In genomic region chr10:112138871-112139430, GRCm38 (mm10) we compare ENCODE assay signal across 8 mouse cellular contexts. TPM values are rescaled to one million over a fixed set of nuclear protein-coding genes. Genes with fewer than 3 reads are reported as not detected.
A peak's percentile ranks its signal among the peaks of the same experiment; 100 is the strongest.
DNase-seq lines count a peak whose midpoint lies in the region; ATAC-seq and TF ChIP-seq lines count a peak whose summit lies in the region.

No protein-coding gene starts in this region.

- no peaks in the 10 kb centered on the region for H3K36me3 ChIP-seq in lung, embryonic 15.5 days
- no peaks in the 10 kb centered on the region for H3K36me3 ChIP-seq in forebrain, embryonic 13.5 days (ENCODE audit: poor library complexity, severe bottlenecking)
- no peaks in the 10 kb centered on the region for H3K36me3 ChIP-seq in limb, embryonic 14.5 days (ENCODE audit: control insufficient read depth, insufficient read depth, low read length)
- H3K36me3 ChIP-seq in neural tube, embryonic 14.5 days (ENCODE audit: control insufficient read depth, insufficient read depth, low read length) = no peaks in the 10 kb centered on the region

- no peak for ATAC-seq in lung, embryonic 15.5 days (ENCODE audit: borderline replicate concordance, extremely low read depth, low FRiP score, low TSS enrichment)
- peak; percentile 73 for ATAC-seq in forebrain, embryonic 13.5 days
- ATAC-seq in limb, embryonic 14.5 days (ENCODE audit: low FRiP score, low read depth) = no peak
- peak; percentile 35; the same call in 1 of the 2 replicates for ATAC-seq in neural tube, embryonic 14.5 days (ENCODE audit: low read depth)
- ATAC-seq in CD4-positive, CD25-positive, alpha-beta regulatory T cell, adult 4 months = no peak

- H3K9ac ChIP-seq in lung, embryonic 15.5 days = no peak overlapping the region; the same call in 1 of the 2 replicates
- peak overlapping the region; percentile 45 for H3K9ac ChIP-seq in forebrain, embryonic 13.5 days
- H3K9ac ChIP-seq in limb, embryonic 14.5 days (ENCODE audit: low read depth, low read length, severe bottlenecking) = no peak overlapping the region
- H3K9ac ChIP-seq in neural tube, embryonic 14.5 days (replicated peaks; ENCODE audit: low read depth, low read length) = peak overlapping the region; percentile 42; the same call in 1 of the 2 replicates

- no peaks in the 10 kb centered on the region for H3K4me1 ChIP-seq in lung, embryonic 15.5 days
- H3K4me1 ChIP-seq in forebrain, embryonic 13.5 days = no peaks in the 10 kb centered on the region
- no peaks in the 10 kb centered on the region for H3K4me1 ChIP-seq in limb, embryonic 14.5 days (ENCODE audit: control insufficient read depth, insufficient read depth, low read length)
- no peaks in the 10 kb centered on the region for H3K4me1 ChIP-seq in neural tube, embryonic 14.5 days (ENCODE audit: control insufficient read depth, insufficient read depth, low read length)

- H3K9me3 ChIP-seq in lung, embryonic 15.5 days = no peaks in the 10 kb centered on the region
- no peaks in the 10 kb centered on the region for H3K9me3 ChIP-seq in forebrain, embryonic 13.5 days (replicated peaks)
- H3K9me3 ChIP-seq in limb, embryonic 14.5 days (ENCODE audit: control insufficient read depth, low read length) = no peaks in the 10 kb centered on the region
- no peaks in the 10 kb centered on the region for H3K9me3 ChIP-seq in neural tube, embryonic 14.5 days (ENCODE audit: control insufficient read depth, low read length)

- H3K4me3 ChIP-seq in lung, embryonic 15.5 days = peak overlapping the region; percentile 23
- H3K4me3 ChIP-seq in forebrain, embryonic 13.5 days = peak overlapping the region; percentile 31
- peak overlapping the region; percentile 28 for H3K4me3 ChIP-seq in limb, embryonic 14.5 days (replicated peaks; ENCODE audit: low read length)
- peak overlapping the region; percentile 31 for H3K4me3 ChIP-seq in neural tube, embryonic 14.5 days (ENCODE audit: low read depth, low read length)

- no peaks in the 10 kb centered on the region for H3K27me3 ChIP-seq in lung, embryonic 15.5 days
- H3K27me3 ChIP-seq in forebrain, embryonic 13.5 days = no peaks in the 10 kb centered on the region
- H3K27me3 ChIP-seq in limb, embryonic 14.5 days (ENCODE audit: control insufficient read depth, insufficient read depth, low read length) = no peaks in the 10 kb centered on the region
- no peaks in the 10 kb centered on the region for H3K27me3 ChIP-seq in neural tube, embryonic 14.5 days (ENCODE audit: control insufficient read depth, insufficient read depth, low read length)

- H3K27ac ChIP-seq in lung, embryonic 15.5 days = no peak overlapping the region
- H3K27ac ChIP-seq in forebrain, embryonic 13.5 days = no peak overlapping the region
- no peak overlapping the region for H3K27ac ChIP-seq in limb, embryonic 14.5 days (replicated peaks; ENCODE audit: low read depth, low read length)
- no peak overlapping the region for H3K27ac ChIP-seq in neural tube, embryonic 14.5 days (ENCODE audit: low read depth, low read length)

- TF ChIP-seq POLR2A in limb, embryonic 14.5 days (IDR thresholded peaks at IDR 0.05; ENCODE audit: borderline replicate concordance, extremely low read depth, insufficient read depth, insufficient read length) = no peak

- peak overlapping the region; percentile 50 for H3K4me2 ChIP-seq in lung, embryonic 15.5 days
- peak overlapping the region; percentile 51 for H3K4me2 ChIP-seq in forebrain, embryonic 13.5 days
- H3K4me2 ChIP-seq in limb, embryonic 14.5 days (replicated peaks; ENCODE audit: low read depth, low read length, severe bottlenecking) = peak overlapping the region; percentile 35
- H3K4me2 ChIP-seq in neural tube, embryonic 14.5 days (ENCODE audit: low read depth, low read length) = peak overlapping the region; percentile 46

- WGBS in lung, embryonic 15.5 days = 48% methylated on average over 6 of the region's 6 CpGs
- 32% methylated on average over 6 of the region's 6 CpGs for WGBS in forebrain, embryonic 13.5 days
- WGBS in limb, embryonic 14.5 days = 37% methylated on average over 6 of the region's 6 CpGs
- 37% methylated on average over 6 of the region's 6 CpGs for WGBS in neural tube, embryonic 14.5 days

- DNase-seq in lung, postnatal 14 days = no peak
- no peak for DNase-seq in limb, embryonic 14.5 days (ENCODE audit: low spot score)
- DNase-seq in urinary bladder, adult 2 months (ENCODE audit: low spot score) = no peak
- DNase-seq in right cerebral cortex, adult 2 months (ENCODE audit: low spot score in 2 of 2) = no peak

RNA-seq across cellular contexts. Expression of gene Glipr1l3, which starts 21.2 kb away (rescaled TPM):
- polyA plus RNA-seq in lung, embryonic 15.5 days (2015; fragmentation: Nextera tagmentation; extraction: Ambion mirVana) = not detected in 2 replicates
- polyA plus RNA-seq in forebrain, embryonic 13.5 days (2015; fragmentation: Nextera tagmentation; extraction: Ambion mirVana) = 0.26 TPM in 1 of 2 replicates, not detected in the other
- not detected in 2 replicates for polyA plus RNA-seq in limb, embryonic 14.5 days (2012; rRNA removed)
- not detected in 2 replicates for polyA plus RNA-seq in limb, embryonic 14.5 days (2014; fragmentation: Nextera tagmentation; extraction: Ambion mirVana)
- polyA plus RNA-seq in neural tube, embryonic 14.5 days (2014; fragmentation: Nextera tagmentation; extraction: Ambion mirVana) = 0.31 TPM in 1 of 2 replicates, not detected in the other
- not detected in 2 replicates for polyA plus RNA-seq in urinary bladder, adult 2 months (2012; rRNA removed)
- polyA plus RNA-seq in CD4-positive, CD25-positive, alpha-beta regulatory T cell, adult 4 months (2017; shearing (Covaris generic)) = not detected

RNA-seq across cellular contexts. Expression of gene Caps2, which starts 24.5 kb away (rescaled TPM):
- polyA plus RNA-seq in lung, embryonic 15.5 days (2015; fragmentation: Nextera tagmentation; extraction: Ambion mirVana) = 0.70 and 0.82 TPM in 2 replicates
- polyA plus RNA-seq in forebrain, embryonic 13.5 days (2015; fragmentation: Nextera tagmentation; extraction: Ambion mirVana) = 0.14 and 0.34 TPM in 2 replicates
- 0.37 and 0.40 TPM in 2 replicates for polyA plus RNA-seq in limb, embryonic 14.5 days (2012; rRNA removed)
- 0.28 and 0.33 TPM in 2 replicates for polyA plus RNA-seq in limb, embryonic 14.5 days (2014; fragmentation: Nextera tagmentation; extraction: Ambion mirVana)
- 0.81 and 1.0 TPM in 2 replicates for polyA plus RNA-seq in neural tube, embryonic 14.5 days (2014; fragmentation: Nextera tagmentation; extraction: Ambion mirVana)
- polyA plus RNA-seq in urinary bladder, adult 2 months (2012; rRNA removed) = 0.40 and 0.52 TPM in 2 replicates
- not detected for polyA plus RNA-seq in CD4-positive, CD25-positive, alpha-beta regulatory T cell, adult 4 months (2017; shearing (Covaris generic))

RNA-seq across cellular contexts. Expression of gene Glipr1l2, which starts 55.8 kb away (rescaled TPM):
- polyA plus RNA-seq in lung, embryonic 15.5 days (2015; fragmentation: Nextera tagmentation; extraction: Ambion mirVana) = not detected in 2 replicates
- not detected in 2 replicates for polyA plus RNA-seq in forebrain, embryonic 13.5 days (2015; fragmentation: Nextera tagmentation; extraction: Ambion mirVana)
- not detected in 2 replicates for polyA plus RNA-seq in limb, embryonic 14.5 days (2012; rRNA removed)
- not detected in 2 replicates for polyA plus RNA-seq in limb, embryonic 14.5 days (2014; fragmentation: Nextera tagmentation; extraction: Ambion mirVana)
- polyA plus RNA-seq in neural tube, embryonic 14.5 days (2014; fragmentation: Nextera tagmentation; extraction: Ambion mirVana) = not detected in 2 replicates
- not detected in 2 replicates for polyA plus RNA-seq in urinary bladder, adult 2 months (2012; rRNA removed)
- under 1 TPM in 1 of 2 experiments, not detected in 1; 0.47 TPM for polyA plus RNA-seq in CD4-positive, CD25-positive, alpha-beta regulatory T cell, adult 4 months (2017; shearing (Covaris generic))

Comparison
In these comparisons a context has a peak if more than half of its experiments do, and no peak if none do; other contexts are left out.
1. ATAC-seq: peak in forebrain, embryonic 13.5 days (single experiment) and neural tube, embryonic 14.5 days (single experiment); none in lung, embryonic 15.5 days (single experiment), limb, embryonic 14.5 days (single experiment) and CD4-positive, CD25-positive, alpha-beta regulatory T cell, adult 4 months (single experiment).
2. H3K9ac ChIP-seq: peak in forebrain, embryonic 13.5 days (single experiment) and neural tube, embryonic 14.5 days (single experiment); none in lung, embryonic 15.5 days (single experiment) and limb, embryonic 14.5 days (single experiment).
3. Peak in every context shown above with its lines, with median percentiles within 50 percentile points of each other: H3K4me2 ChIP-seq and H3K4me3 ChIP-seq.